Mouse (Mus musculus): ENCODE data around the gene Tbcd. TPM values are rescaled to one million over a fixed set of nuclear protein-coding genes. Genes with fewer than 3 reads are reported as not detected.

Gene Tbcd
- polyA plus RNA-seq, 1 experiment from 2014 or later, result 55.6 TPM

DNA sequence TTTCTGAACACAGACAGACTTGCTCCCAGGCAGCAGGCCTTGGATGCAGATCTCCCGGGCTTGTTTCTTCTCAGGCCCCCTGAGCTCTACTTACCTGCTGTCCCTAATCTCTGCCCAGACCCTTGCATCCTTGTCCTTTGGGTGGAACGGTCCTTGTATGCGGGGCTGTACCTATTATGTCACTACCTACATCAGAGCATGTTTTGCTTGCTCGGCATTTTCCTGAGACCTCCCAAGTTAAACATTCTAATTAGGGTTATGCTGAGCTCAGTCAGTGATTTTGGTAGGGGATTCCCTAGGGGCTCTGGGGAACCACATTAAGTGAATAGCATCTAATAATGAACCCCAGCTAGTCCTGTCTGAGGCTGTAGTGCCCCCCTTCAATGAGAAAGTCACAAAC is 173.3 kb downstream of the Tbcd start:
- Histone ChIP-seq H3K4me2 (ENCODE audit: low read length) (no peak overlapping the region), H3K27ac (replicated peaks; ENCODE audit: low read depth, low read length) (no peak overlapping the region), H3K9ac (replicated peaks; ENCODE audit: low read length) (no peak overlapping the region), H3K27me3 (ENCODE audit: control insufficient read depth, insufficient read depth, low read length) (no peaks in the 10 kb centered on the region), H3K9me3 (ENCODE audit: control insufficient read depth, low read length) (no peaks in the 10 kb centered on the region), H3K4me3 (replicated peaks; ENCODE audit: low read depth, low read length) (no peak overlapping the region), H3K36me3 (ENCODE audit: control insufficient read depth, insufficient read depth, low read length) (peaks cover 46% of the 10 kb centered on the region), H3K4me1 (ENCODE audit: control insufficient read depth, insufficient read depth, low read length) (no peaks in the 10 kb centered on the region)
- 92% methylated on average over 4 of the region's 4 CpGs for WGBS
- DNase-seq, result no peak
- no peak for ATAC-seq (ENCODE audit: low FRiP score, low TSS enrichment)

DNA sequence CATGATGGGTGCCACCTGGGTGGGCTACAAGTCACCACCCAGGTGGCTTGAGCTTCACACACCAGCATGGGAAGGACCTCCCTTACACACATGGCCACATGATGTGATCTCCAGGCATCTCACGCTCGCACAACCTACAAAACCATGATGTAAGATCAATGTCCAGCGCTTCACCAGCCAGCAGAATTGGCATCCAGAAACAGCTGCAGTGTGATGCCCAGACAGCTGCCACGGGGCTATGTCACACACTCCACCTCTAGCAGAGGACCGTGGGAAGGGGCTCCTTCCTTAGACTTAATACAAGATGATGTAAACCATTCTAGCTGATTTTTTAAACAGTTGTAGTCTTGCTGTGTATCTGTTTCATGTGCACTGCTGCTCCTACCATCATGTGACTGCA is 175.8 kb downstream of the Tbcd start:
- no peak for ATAC-seq (ENCODE audit: low FRiP score, low TSS enrichment)
- Histone ChIP-seq H3K4me2 (ENCODE audit: low read length) (no peak overlapping the region), H3K4me1 (ENCODE audit: control insufficient read depth, insufficient read depth, low read length) (no peaks in the 10 kb centered on the region), H3K4me3 (replicated peaks; ENCODE audit: low read depth, low read length) (no peak overlapping the region), H3K36me3 (ENCODE audit: control insufficient read depth, insufficient read depth, low read length) (peaks cover 28% of the 10 kb centered on the region), H3K9ac (replicated peaks; ENCODE audit: low read length) (no peak overlapping the region), H3K27ac (replicated peaks; ENCODE audit: low read depth, low read length) (no peak overlapping the region), H3K27me3 (ENCODE audit: control insufficient read depth, insufficient read depth, low read length) (no peaks in the 10 kb centered on the region), H3K9me3 (ENCODE audit: control insufficient read depth, low read length) (no peaks in the 10 kb centered on the region)
- WGBS, result 93% methylated on average over 5 of the region's 5 CpGs
- DNase-seq, result no peak

- H3K27me3 ChIP-seq (ENCODE audit: control insufficient read depth, insufficient read depth, low read length), result no peaks in the 10 kb centered on the region
- no peak for ATAC-seq (ENCODE audit: low FRiP score, low TSS enrichment)
- 90% methylated on average over 6 of the region's 6 CpGs for WGBS
- H3K9ac ChIP-seq (replicated peaks; ENCODE audit: low read length), result no peak overlapping the region
- H3K4me2 ChIP-seq (ENCODE audit: low read length), result no peak overlapping the region
- no peak overlapping the region for H3K4me3 ChIP-seq (replicated peaks; ENCODE audit: low read depth, low read length)
- H3K9me3 ChIP-seq (ENCODE audit: control insufficient read depth, low read length), result no peaks in the 10 kb centered on the region
- no peak overlapping the region for H3K27ac ChIP-seq (replicated peaks; ENCODE audit: low read depth, low read length)
- no peak for DNase-seq
- peaks cover 13% of the 10 kb centered on the region for H3K36me3 ChIP-seq (ENCODE audit: control insufficient read depth, insufficient read depth, low read length)
- H3K4me1 ChIP-seq (ENCODE audit: control insufficient read depth, insufficient read depth, low read length), result no peaks in the 10 kb centered on the region
These were observed 177.8 kb downstream of the Tbcd start for GRCm38 (mm10) chr11:121629529-121629928.

GRCm38 (mm10) chr11:121630406-121630805 is 178.7 kb downstream of the Tbcd start:
- H3K4me1 ChIP-seq (ENCODE audit: control insufficient read depth, insufficient read depth, low read length), result no peaks in the 10 kb centered on the region
- ATAC-seq (ENCODE audit: low FRiP score, low TSS enrichment), result no peak
- H3K4me3 ChIP-seq (replicated peaks; ENCODE audit: low read depth, low read length), result no peak overlapping the region
- H3K9ac ChIP-seq (replicated peaks; ENCODE audit: low read length), result no peak overlapping the region
- peaks cover 13% of the 10 kb centered on the region; the same call in 1 of the 2 replicates for H3K36me3 ChIP-seq (ENCODE audit: control insufficient read depth, insufficient read depth, low read length)
- no peaks in the 10 kb centered on the region for H3K27me3 ChIP-seq (ENCODE audit: control insufficient read depth, insufficient read depth, low read length)
- H3K4me2 ChIP-seq (ENCODE audit: low read length), result no peak overlapping the region
- no peak overlapping the region for H3K27ac ChIP-seq (replicated peaks; ENCODE audit: low read depth, low read length)
- DNase-seq, result no peak
- no peaks in the 10 kb centered on the region for H3K9me3 ChIP-seq (ENCODE audit: control insufficient read depth, low read length)
- 83% methylated on average over 4 of the region's 4 CpGs for WGBS

- H3K4me1 ChIP-seq (ENCODE audit: control insufficient read depth, insufficient read depth, low read length), result no peaks in the 10 kb centered on the region
- ATAC-seq (ENCODE audit: low FRiP score, low TSS enrichment) (no peak), DNase-seq (no peak)
- no peak overlapping the region for H3K4me3 ChIP-seq (replicated peaks; ENCODE audit: low read depth, low read length)
- H3K27me3 ChIP-seq (ENCODE audit: control insufficient read depth, insufficient read depth, low read length), result no peaks in the 10 kb centered on the region
- H3K4me2 ChIP-seq (ENCODE audit: low read length), result no peak overlapping the region
- peaks cover 13% of the 10 kb centered on the region; the same call in 1 of the 2 replicates for H3K36me3 ChIP-seq (ENCODE audit: control insufficient read depth, insufficient read depth, low read length)
- no peak overlapping the region for H3K9ac ChIP-seq (replicated peaks; ENCODE audit: low read length)
- H3K27ac ChIP-seq (replicated peaks; ENCODE audit: low read depth, low read length), result no peak overlapping the region
- WGBS, result 93% methylated on average over 7 of the region's 7 CpGs
- no peaks in the 10 kb centered on the region for H3K9me3 ChIP-seq (ENCODE audit: control insufficient read depth, low read length)
These were observed 179.7 kb downstream of the Tbcd start for GRCm38 (mm10) chr11:121631410-121631809.

DNA sequence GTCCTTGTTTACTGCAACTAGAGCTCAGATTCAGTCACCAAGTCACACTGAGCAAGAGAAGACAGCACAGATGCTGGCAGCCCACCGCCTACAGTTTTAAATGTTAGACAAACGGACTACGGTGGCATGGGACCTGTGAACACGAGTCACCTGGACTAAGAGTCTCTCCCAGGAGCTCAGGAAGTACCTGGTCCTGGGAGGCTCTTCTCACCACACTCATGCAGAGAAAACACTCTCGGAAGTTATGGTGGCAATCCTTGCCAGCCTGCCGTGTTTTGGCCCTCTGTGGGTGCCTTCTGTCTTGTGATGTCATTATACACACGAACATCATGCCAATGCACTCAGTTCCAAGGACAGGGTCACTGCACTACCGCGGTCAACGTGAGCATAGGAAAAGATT is 184.9 kb downstream of the Tbcd start:
- no peak overlapping the region for H3K9ac ChIP-seq (replicated peaks; ENCODE audit: low read length)
- H3K4me3 ChIP-seq (replicated peaks; ENCODE audit: low read depth, low read length), result no peak overlapping the region
- H3K36me3 ChIP-seq (ENCODE audit: control insufficient read depth, insufficient read depth, low read length), result peaks cover 7% of the 10 kb centered on the region
- DNase-seq, result no peak
- 94% methylated on average over 10 of the region's 10 CpGs for WGBS
- ATAC-seq (ENCODE audit: low FRiP score, low TSS enrichment), result no peak
- no peak overlapping the region for H3K4me2 ChIP-seq (ENCODE audit: low read length)
- H3K9me3 ChIP-seq (ENCODE audit: control insufficient read depth, low read length), result no peaks in the 10 kb centered on the region
- no peaks in the 10 kb centered on the region for H3K4me1 ChIP-seq (ENCODE audit: control insufficient read depth, insufficient read depth, low read length)
- H3K27ac ChIP-seq (replicated peaks; ENCODE audit: low read depth, low read length), result no peak overlapping the region
- H3K27me3 ChIP-seq (ENCODE audit: control insufficient read depth, insufficient read depth, low read length), result no peaks in the 10 kb centered on the region

GRCm38 (mm10) chr11:121641501-121642145 is 189.9 kb downstream of the Tbcd start:
- DNase-seq (no peak), ATAC-seq (ENCODE audit: low FRiP score, low TSS enrichment) (no peak)
- no peak overlapping the region for H3K4me2 ChIP-seq (ENCODE audit: low read length)
- no peaks in the 10 kb centered on the region for H3K27me3 ChIP-seq (ENCODE audit: control insufficient read depth, insufficient read depth, low read length)
- peaks cover 7% of the 10 kb centered on the region for H3K36me3 ChIP-seq (ENCODE audit: control insufficient read depth, insufficient read depth, low read length)
- H3K9me3 ChIP-seq (ENCODE audit: control insufficient read depth, low read length), result no peaks in the 10 kb centered on the region
- no peak overlapping the region for H3K9ac ChIP-seq (replicated peaks; ENCODE audit: low read length)
- no peak overlapping the region for H3K27ac ChIP-seq (replicated peaks; ENCODE audit: low read depth, low read length)
- WGBS, result 66% methylated on average over 2 of the region's 2 CpGs
- no peaks in the 10 kb centered on the region for H3K4me1 ChIP-seq (ENCODE audit: control insufficient read depth, insufficient read depth, low read length)
- H3K4me3 ChIP-seq (replicated peaks; ENCODE audit: low read depth, low read length), result no peak overlapping the region

DNA sequence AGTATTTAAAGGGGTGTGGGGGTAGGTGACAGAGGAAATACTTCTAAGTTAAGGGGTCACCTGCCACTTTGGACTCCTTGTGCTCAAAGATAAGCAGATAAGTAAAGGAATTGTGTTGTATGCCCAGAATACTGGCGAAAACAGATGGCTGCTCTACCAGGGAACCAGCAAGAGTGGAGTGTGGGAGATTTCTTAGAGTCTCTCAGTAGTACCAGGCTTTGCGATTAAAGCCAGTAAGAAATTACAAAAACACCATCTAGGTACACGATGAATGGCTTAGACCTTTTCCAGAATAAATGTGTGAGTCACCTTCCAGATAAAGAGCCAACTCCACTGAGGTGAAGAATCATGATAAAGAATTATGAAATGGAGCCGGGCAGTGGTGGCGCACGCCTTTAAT is 193.6 kb downstream of the Tbcd start:
- Histone ChIP-seq H3K9ac (replicated peaks; ENCODE audit: low read length) (no peak overlapping the region), H3K4me1 (ENCODE audit: control insufficient read depth, insufficient read depth, low read length) (no peaks in the 10 kb centered on the region), H3K4me2 (ENCODE audit: low read length) (no peak overlapping the region), H3K36me3 (ENCODE audit: control insufficient read depth, insufficient read depth, low read length) (peaks cover 4% of the 10 kb centered on the region; the same call in 1 of the 2 replicates), H3K9me3 (ENCODE audit: control insufficient read depth, low read length) (no peaks in the 10 kb centered on the region), H3K4me3 (replicated peaks; ENCODE audit: low read depth, low read length) (no peak overlapping the region), H3K27ac (replicated peaks; ENCODE audit: low read depth, low read length) (no peak overlapping the region), H3K27me3 (ENCODE audit: control insufficient read depth, insufficient read depth, low read length) (no peaks in the 10 kb centered on the region)
- WGBS, result 94% methylated on average over 6 of the region's 6 CpGs
- no peak for DNase-seq
- no peak for ATAC-seq (ENCODE audit: low FRiP score, low TSS enrichment)

DNA sequence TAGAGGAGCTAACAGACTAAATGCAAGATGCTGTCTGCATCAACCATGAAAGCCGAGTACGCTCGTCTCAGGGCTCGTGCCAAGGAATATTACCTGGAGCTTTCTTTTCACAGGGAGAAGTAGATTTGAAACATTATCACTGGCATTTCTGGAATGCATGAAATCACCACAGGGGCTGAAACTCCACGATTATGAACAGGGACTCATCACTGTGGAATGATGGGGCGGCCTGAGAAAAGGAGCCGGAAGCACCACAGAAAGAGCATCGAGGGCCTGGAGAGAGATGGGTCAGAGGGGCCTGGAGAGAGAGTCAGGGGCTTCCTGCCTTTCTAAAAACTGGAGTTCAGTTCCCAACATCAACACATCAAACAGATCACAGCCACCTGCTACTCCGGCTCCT is 195.6 kb downstream of the Tbcd start:
- H3K9me3 ChIP-seq (ENCODE audit: control insufficient read depth, low read length), result no peaks in the 10 kb centered on the region
- no peak overlapping the region for H3K27ac ChIP-seq (replicated peaks; ENCODE audit: low read depth, low read length)
- no peak overlapping the region for H3K4me3 ChIP-seq (replicated peaks; ENCODE audit: low read depth, low read length)
- no peak overlapping the region for H3K9ac ChIP-seq (replicated peaks; ENCODE audit: low read length)
- ATAC-seq (ENCODE audit: low FRiP score, low TSS enrichment) (no peak), DNase-seq (no peak)
- no peaks in the 10 kb centered on the region for H3K4me1 ChIP-seq (ENCODE audit: control insufficient read depth, insufficient read depth, low read length)
- H3K36me3 ChIP-seq (ENCODE audit: control insufficient read depth, insufficient read depth, low read length), result peaks cover 4% of the 10 kb centered on the region; the same call in 1 of the 2 replicates
- no peaks in the 10 kb centered on the region for H3K27me3 ChIP-seq (ENCODE audit: control insufficient read depth, insufficient read depth, low read length)
- WGBS, result 77% methylated on average over 9 of the region's 9 CpGs
- no peak overlapping the region for H3K4me2 ChIP-seq (ENCODE audit: low read length)

Data from midbrain, embryonic 14.5 days (tissue).